In the genomic region with DNA sequence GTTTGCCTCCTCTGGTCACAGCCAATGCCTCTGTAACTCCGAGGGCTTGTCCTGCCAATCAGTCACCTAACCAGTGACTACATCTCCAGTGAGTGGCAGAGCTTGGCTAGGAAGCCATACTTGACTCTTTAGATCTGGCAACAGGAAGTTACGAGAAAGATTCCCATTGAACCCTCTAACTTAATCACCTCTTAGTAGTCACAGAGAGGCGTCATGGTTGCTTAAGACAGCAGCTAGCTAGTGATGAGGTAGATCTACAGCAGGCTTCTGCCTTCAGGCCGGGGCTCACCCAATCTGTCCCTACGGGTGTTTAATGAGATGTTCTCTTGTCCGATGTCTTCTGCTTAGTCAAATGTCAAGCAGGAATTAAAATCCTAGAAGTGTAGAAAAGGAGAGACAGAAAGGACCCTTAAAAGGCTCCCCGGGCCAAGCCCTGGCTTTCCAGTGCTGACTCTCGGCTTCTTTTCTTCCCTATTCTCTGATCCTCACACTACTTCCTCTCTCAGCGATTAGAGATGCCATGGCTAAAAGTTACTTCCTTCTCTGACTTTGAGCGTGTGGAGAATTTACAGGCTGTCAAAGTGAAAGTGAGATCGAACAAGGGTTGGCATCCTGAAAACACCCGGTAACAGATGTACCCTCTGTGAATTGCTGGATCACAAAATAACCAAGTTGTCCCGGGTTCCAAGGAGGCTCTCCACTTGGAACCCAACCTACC, we compare ENCODE assay signal across 9 mouse cellular contexts. TPM values are rescaled to one million over a fixed set of nuclear protein-coding genes. Genes with fewer than 3 reads are reported as not detected.
A peak's percentile ranks its signal among the peaks of the same experiment; 100 is the strongest.
DNase-seq lines count a peak whose midpoint lies in the region; ATAC-seq lines count a peak whose summit lies in the region.
"Had no signal": no experiment of that assay in that cellular context is flagged by ENCODE, and none has a peak within 500 bp of the region (broad histone marks: within the 10 kb centered on the region; RNA-seq: fewer than 3 reads in every experiment).

No protein-coding gene starts in this region.

- H3K4me3 ChIP-seq in kidney, embryonic 15.5 days (replicated peaks) = peak overlapping the region; percentile 82; the same call in 1 of the 2 replicates
- H3K4me3 ChIP-seq in midbrain, embryonic 13.5 days (replicated peaks) = 0 out of 2 replicates have a peak overlapping the region, but pooled peaks have one; percentile 83

- WGBS in kidney, embryonic 15.5 days = 77% methylated on average over 13 of the region's 13 CpGs
- 78% methylated on average over 13 of the region's 13 CpGs for WGBS in midbrain, embryonic 13.5 days

- H3K4me1 ChIP-seq in kidney, embryonic 15.5 days = peaks cover 15% of the 10 kb centered on the region
- H3K4me1 ChIP-seq in midbrain, embryonic 13.5 days (replicated peaks) = peaks cover 16% of the 10 kb centered on the region

- no peaks in the 10 kb centered on the region for H3K36me3 ChIP-seq in kidney, embryonic 15.5 days
- no peaks in the 10 kb centered on the region for H3K36me3 ChIP-seq in midbrain, embryonic 13.5 days
- H3K36me3 ChIP-seq: midbrain, embryonic 12.5 days had no signal

- no peak overlapping the region for H3K9ac ChIP-seq in kidney, embryonic 15.5 days
- no peak overlapping the region for H3K9ac ChIP-seq in midbrain, embryonic 13.5 days (replicated peaks)

- peaks cover 20% of the 10 kb centered on the region; the same call in 1 of the 2 replicates for H3K27me3 ChIP-seq in kidney, embryonic 15.5 days
- H3K27me3 ChIP-seq in midbrain, embryonic 13.5 days = peaks cover 41% of the 10 kb centered on the region

- H3K9me3 ChIP-seq in kidney, embryonic 15.5 days (replicated peaks) = no peaks in the 10 kb centered on the region
- no peaks in the 10 kb centered on the region for H3K9me3 ChIP-seq in midbrain, embryonic 13.5 days
- H3K9me3 ChIP-seq: midbrain, embryonic 12.5 days had no signal

- no peak overlapping the region for H3K27ac ChIP-seq in kidney, embryonic 15.5 days
- H3K27ac ChIP-seq in midbrain, embryonic 13.5 days = no peak overlapping the region
- H3K27ac ChIP-seq: midbrain, embryonic 12.5 days had no signal

- ATAC-seq in kidney, embryonic 15.5 days (replicated peaks; ENCODE audit: low FRiP score) = no peak
- peak; percentile 61 to 75 for ATAC-seq in hematopoietic stem cell, adult 5-6 weeks (replicated peaks in 1 of 2; ENCODE audit: insufficient read depth in 1 of 2, low FRiP score in 2 of 2, low TSS enrichment in 1 of 2, low read depth in 1 of 2, poor library complexity in 2 of 2, severe bottlenecking in 2 of 2)
- no peak for ATAC-seq in midbrain, embryonic 13.5 days

- DNase-seq in kidney, postnatal 10 days = no peak
- DNase-seq in MEL-GATA-1-ER (ENCODE audit: extremely low read depth, low read depth) = peak; percentile 82
- DNase-seq in right cerebral cortex, adult 18-20 months = no peak
- DNase-seq in urinary bladder, postnatal 10 days (ENCODE audit: low spot score) = no peak
- DNase-seq in kidney, adult 18-20 months = no peak

- H3K4me2 ChIP-seq in kidney, embryonic 15.5 days = peak overlapping the region; percentile 99
- no peak overlapping the region for H3K4me2 ChIP-seq in midbrain, embryonic 13.5 days (replicated peaks)

RNA-seq across cellular contexts. Expression of a gene that starts 4.6 kb away (rescaled TPM):
- polyA plus RNA-seq in kidney, embryonic 15.5 days (2015; fragmentation: Nextera tagmentation; extraction: Ambion mirVana) = 4.5 and 5.9 TPM in 2 replicates
- total RNA-seq in hematopoietic stem cell, adult 5-6 weeks (2017) = 35.3 and 35.5 TPM in 2 replicates
- polyA plus RNA-seq in midbrain, embryonic 13.5 days (2015; fragmentation: Nextera tagmentation; extraction: Ambion mirVana) = 6.0 and 7.0 TPM in 2 replicates

Comparison
In these comparisons a context has a peak if more than half of its experiments do, and no peak if none do; other contexts are left out.
1. ATAC-seq: peak in hematopoietic stem cell, adult 5-6 weeks (2 of 2); none in kidney, embryonic 15.5 days (single experiment) and midbrain, embryonic 13.5 days (single experiment).